Mouse (Mus musculus): Measurements from ENCODE around the gene BC053393. TPM values are rescaled to one million over a fixed set of nuclear protein-coding genes. Genes with fewer than 3 reads are reported as not detected.
"Not testable (repeated sequence)": the region's sequence is repeated elsewhere in the genome, so short reads cannot be mapped to it uniquely, and the experiment has no call there.

Gene BC053393
- not detected for total RNA-seq (2022)

- DNase-seq (ENCODE audit: low spot score in 2 of 2): no peak
Measured at GRCm38 (mm10) chr11:46571327-46571726, at the start of gene BC053393. Gene BC053393, plus strand, starts transcription at chr11:46571536.

DNA sequence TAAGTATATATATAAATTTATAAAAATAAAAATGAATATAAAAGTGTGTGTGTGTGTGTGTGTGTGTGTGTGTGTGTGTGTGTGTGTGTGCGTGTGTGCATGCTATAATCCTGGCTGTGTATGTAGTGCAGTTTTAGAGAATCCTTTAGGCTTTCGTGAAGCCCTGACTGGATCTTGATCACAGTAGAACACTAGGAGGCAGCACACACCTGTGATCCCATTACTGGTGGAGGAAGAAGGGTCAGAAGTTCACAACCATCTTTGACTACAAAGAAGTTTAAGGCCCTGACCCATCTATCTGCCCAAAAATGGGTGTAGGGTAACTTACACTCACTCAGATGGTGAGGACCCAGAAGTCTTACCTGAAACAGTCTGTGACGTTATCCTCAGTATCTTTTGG, 48.6 kb upstream of the BC053393 start:
- DNase-seq (ENCODE audit: low spot score in 2 of 2): no peak

- no peak for DNase-seq (ENCODE audit: low spot score in 2 of 2)
Measured at GRCm38 (mm10) chr11:46523912-46524311, 47.4 kb upstream of the BC053393 start, which contains the start of gene Gm12169. Gene Gm12169, plus strand, starts transcription at chr11:46524212.

- no peak for DNase-seq (ENCODE audit: low spot score in 2 of 2)
Measured at GRCm38 (mm10) chr11:46530149-46530548, 41.2 kb upstream of the BC053393 start.

GRCm38 (mm10) chr11:46536978-46537377, 34.4 kb upstream of the BC053393 start:
- no peak for DNase-seq (ENCODE audit: low spot score in 2 of 2)

- no peak for DNase-seq (ENCODE audit: low spot score in 2 of 2)
Measured at GRCm38 (mm10) chr11:46543530-46543929, 27.8 kb upstream of the BC053393 start.

DNA sequence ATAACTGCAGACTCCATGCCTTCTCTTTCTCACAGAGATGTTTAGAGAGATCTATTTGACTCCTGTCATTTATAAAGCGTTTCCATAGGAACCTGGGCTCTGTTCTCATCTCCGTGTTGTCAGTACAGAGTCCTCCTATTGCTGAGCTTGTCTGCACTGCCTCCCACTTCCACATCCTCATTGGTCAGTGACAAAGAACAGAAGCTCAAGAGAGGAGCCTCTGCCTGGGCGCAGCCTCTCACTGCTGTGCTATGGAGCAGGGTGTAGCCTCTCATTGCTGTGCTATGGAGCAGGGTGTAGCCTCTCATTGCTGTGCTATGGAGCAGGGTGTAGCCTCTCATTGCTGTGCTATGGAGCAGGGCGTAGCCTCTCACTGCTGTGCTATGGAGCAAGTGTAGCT, 21.6 kb upstream of the BC053393 start:
- no peak for DNase-seq (ENCODE audit: low spot score in 2 of 2)

- no peak for DNase-seq (ENCODE audit: low spot score in 2 of 2)
Measured at GRCm38 (mm10) chr11:46552741-46553140, 18.6 kb upstream of the BC053393 start.

GRCm38 (mm10) chr11:46561096-46561495, 10.2 kb upstream of the BC053393 start:
- no peak for DNase-seq (ENCODE audit: low spot score in 2 of 2)

GRCm38 (mm10) chr11:46564671-46565070, 6.7 kb upstream of the BC053393 start:
- no peak for DNase-seq (ENCODE audit: low spot score in 2 of 2)

- DNase-seq (ENCODE audit: low spot score in 2 of 2): no peak
Measured at GRCm38 (mm10) chr11:46565967-46566366, 5.4 kb upstream of the BC053393 start.

DNA sequence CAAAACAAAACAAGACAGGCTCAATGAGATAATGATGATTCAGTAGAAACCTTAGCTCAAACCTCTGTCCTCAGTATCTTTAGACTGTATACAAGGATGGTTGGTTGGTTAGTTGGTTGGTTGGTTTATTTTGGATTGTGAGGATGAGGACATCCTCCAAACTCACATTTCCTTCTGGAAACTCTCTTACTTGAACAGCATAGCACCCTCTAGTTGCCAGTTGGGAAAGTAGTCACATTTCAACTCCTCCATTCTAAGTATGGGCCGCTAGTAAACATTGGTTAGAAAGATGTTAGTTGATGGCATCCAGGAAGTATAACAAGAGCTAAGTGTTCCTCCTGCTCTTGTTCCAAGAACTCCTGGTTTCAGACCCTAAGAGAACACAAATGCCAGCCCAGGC, 2.2 kb upstream of the BC053393 start:
- no peak for DNase-seq (ENCODE audit: low spot score in 2 of 2)

GRCm38 (mm10) chr11:46578771-46579281, 7.5 kb downstream of the BC053393 start:
- no peak for DNase-seq (ENCODE audit: low spot score in 2 of 2)

GRCm38 (mm10) chr11:46580428-46580827, 9.1 kb downstream of the BC053393 start:
- no peak for DNase-seq (ENCODE audit: low spot score in 2 of 2)

- no peak for DNase-seq (ENCODE audit: low spot score in 2 of 2)
Measured at GRCm38 (mm10) chr11:46582741-46583140, 11.4 kb downstream of the BC053393 start.

DNA sequence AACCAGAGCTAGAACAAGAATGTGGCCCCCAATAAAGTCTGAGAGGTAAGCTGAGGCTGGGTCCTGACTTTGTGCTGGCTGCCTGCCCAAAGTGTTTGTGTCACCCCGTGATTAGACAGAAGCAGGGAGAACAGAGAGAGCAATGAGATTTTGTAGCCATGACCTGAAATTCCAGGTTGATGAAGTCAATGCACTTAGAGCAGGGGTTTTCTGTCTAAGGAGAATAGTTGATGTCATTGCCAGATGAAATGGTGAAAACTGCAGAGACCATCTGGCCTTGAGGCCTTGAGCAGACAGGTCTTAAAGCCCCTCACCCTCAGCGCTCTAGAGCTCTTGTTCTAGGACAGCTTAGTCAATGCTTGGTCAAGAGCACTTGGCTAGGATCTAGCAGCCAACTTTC, 21.1 kb downstream of the BC053393 start:
- no peak for DNase-seq (ENCODE audit: low spot score in 2 of 2)

DNA sequence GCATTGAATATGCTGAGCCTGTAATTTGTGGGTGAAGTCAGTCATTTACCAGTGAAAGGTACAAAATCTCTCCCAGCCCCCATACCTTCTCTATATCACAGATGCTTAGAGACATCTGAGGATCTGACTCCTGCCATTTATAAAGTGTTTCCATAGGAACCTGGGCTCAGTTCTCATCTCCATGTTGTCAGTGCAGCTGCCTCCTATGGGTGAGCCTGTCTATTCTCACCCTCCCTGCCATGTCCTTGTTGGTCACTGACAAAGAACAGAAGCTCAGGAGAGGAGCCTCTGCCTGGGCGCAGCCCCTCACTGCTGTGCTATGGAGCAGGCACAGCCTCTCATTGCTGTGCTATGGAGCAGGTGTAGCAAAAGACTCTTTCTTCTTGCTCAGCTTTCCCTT, 48.6 kb downstream of the BC053393 start:
- no peak for DNase-seq (ENCODE audit: low spot score in 2 of 2)

- no peak for DNase-seq (ENCODE audit: low spot score in 2 of 2)
Measured at GRCm38 (mm10) chr11:46620414-46621168, 49.3 kb downstream of the BC053393 start.

GRCm38 (mm10) chr11:46629211-46629795, 58.0 kb downstream of the BC053393 start, which contains the start of gene Dppa1:
Gene Dppa1, minus strand, starts transcription at chr11:46629261.
- no peak for DNase-seq (ENCODE audit: low spot score in 2 of 2)

DNA sequence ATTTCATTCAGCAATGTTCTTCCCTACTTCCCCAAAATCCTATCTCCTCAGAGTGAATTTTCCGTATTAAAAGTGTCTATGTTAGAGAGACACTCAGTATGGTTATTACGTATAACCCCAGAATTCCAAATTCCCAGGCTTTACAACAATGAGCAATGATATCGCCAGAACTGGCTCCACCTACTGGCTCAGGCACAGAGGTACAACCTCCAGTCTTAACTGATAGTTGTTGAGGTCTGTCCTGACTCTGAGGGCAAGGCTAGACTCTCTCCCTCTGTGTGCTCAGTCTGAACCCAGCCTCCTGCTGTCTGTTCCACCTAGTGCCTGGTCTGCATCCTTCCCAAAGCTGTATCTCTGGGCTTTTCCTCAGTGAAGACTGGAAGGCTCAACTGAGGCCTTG, 60.3 kb downstream of the BC053393 start:
- no peak for DNase-seq (ENCODE audit: low spot score in 2 of 2)

DNA sequence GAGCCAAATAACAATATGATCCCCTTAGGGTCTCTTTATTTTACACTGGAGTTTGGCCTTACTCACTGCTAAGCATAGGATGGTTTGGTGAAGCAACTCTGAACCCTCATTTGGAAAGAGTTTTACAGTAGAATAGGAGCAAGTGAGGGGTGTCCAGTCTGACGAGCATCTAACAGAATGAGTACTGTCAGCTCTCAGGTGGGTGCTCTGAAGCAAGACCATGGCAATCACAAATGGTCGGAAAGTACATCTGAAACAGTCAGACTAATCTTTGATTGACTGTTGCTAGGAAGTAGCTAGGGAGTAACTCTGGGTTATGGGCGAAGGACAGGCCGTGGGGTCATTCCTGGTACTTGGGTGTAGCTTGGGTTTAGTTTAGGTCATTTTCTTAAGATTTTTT, 64.2 kb downstream of the BC053393 start:
- not testable (repeated sequence) for DNase-seq (ENCODE audit: low spot score in 2 of 2)

- no peak for DNase-seq (ENCODE audit: low spot score in 2 of 2)
Measured at GRCm38 (mm10) chr11:46636568-46636967, 65.2 kb downstream of the BC053393 start.
